Mouse (Mus musculus): ENCODE measurements around the gene Gstp1. TPM values are rescaled to one million over a fixed set of nuclear protein-coding genes. Genes with fewer than 3 reads are reported as not detected.
"Not testable (repeated sequence)": the region's sequence is repeated elsewhere in the genome, so short reads cannot be mapped to it uniquely, and the experiment has no call there.

Gstp1 gene
- polyA plus RNA-seq, 1 experiment from 2014 or later = 418 TPM

DNA sequence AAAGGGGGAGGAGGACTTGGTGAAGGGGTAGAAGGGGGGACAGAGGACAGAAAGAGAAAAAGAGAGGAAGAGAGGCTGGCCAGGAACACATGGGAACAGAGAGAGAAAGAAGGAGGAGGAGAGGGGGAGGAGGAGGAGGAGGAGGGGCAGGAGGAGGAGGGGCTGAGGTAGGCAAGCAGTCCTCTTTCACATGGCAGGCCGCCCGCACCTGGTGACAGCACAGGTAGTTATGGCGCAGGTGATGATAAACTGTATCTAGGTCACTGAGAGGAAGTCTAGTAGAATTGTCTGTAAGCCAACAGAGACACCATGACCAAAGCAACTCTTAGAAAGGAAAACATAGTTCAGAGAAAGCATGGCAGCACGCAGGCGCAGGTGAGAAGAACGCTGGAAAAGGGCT lies 33.6 kb upstream of the Gstp1 start:
- WGBS = 93% methylated on average over 6 of the region's 6 CpGs
- no peak for ATAC-seq (ENCODE audit: low FRiP score)
- Histone ChIP-seq H3K9ac (no peak overlapping the region), H3K4me1 (replicated peaks) (no peaks in the 10 kb centered on the region), H3K36me3 (no peaks in the 10 kb centered on the region), H3K4me2 (no peak overlapping the region), H3K27ac (no peak overlapping the region), H3K9me3 (no peaks in the 10 kb centered on the region), H3K27me3 (no peaks in the 10 kb centered on the region), H3K4me3 (no peak overlapping the region)

DNA sequence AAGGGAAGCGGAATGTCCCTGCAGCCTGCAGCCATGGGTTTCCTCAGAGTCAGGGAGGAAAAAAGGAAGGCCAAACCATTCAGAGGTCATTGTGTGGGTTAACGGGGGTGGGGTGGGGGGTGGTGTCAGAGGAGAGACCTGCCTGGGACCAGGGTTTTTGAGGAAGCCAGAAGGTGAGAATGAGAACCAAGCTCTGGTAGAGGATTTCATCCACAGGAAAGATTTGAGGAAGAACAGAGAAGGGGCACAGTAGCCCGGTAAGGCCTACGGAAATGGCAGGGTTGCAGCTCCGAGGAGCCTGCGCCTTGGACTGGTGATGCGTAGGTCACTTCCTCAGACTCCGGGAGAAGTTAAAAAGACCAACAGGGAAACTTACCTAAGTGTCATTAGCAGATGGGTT lies 33.0 kb upstream of the Gstp1 start:
- WGBS = 78% methylated on average over 8 of the region's 8 CpGs
- H3K4me1 ChIP-seq (replicated peaks) = no peaks in the 10 kb centered on the region
- no peak overlapping the region for H3K9ac ChIP-seq
- H3K4me2 ChIP-seq = no peak overlapping the region
- H3K27ac ChIP-seq = no peak overlapping the region
- no peak for ATAC-seq (ENCODE audit: low FRiP score)
- no peaks in the 10 kb centered on the region for H3K27me3 ChIP-seq
- no peaks in the 10 kb centered on the region for H3K9me3 ChIP-seq
- H3K4me3 ChIP-seq = no peak overlapping the region
- no peaks in the 10 kb centered on the region for H3K36me3 ChIP-seq

DNA sequence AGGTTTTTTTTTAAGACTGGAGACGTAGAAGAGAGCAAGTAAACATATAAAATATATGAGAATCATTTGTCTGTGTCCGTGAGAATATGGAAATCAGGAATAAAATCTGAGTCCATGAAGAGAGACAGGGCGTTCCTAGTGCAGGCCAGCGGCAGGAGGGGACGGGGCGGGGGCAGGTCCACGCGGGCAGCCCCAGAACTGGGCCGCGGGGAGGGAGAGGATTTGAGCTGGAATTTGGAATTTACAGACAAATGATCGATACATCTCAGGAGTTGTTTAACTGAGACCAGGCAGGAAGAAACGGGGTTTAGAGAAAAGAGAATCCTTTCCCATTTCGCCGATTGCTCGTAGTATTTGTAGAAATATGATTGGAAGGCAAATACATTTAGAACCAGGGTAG lies 32.5 kb upstream of the Gstp1 start:
- WGBS = 80% methylated on average over 15 of the region's 15 CpGs
- H3K9me3 ChIP-seq = no peaks in the 10 kb centered on the region
- H3K36me3 ChIP-seq = no peaks in the 10 kb centered on the region
- H3K4me1 ChIP-seq (replicated peaks) = no peaks in the 10 kb centered on the region
- H3K27me3 ChIP-seq = no peaks in the 10 kb centered on the region
- no peak for ATAC-seq (ENCODE audit: low FRiP score)
- no peak overlapping the region for H3K27ac ChIP-seq
- no peak overlapping the region for H3K4me2 ChIP-seq
- H3K9ac ChIP-seq = no peak overlapping the region
- H3K4me3 ChIP-seq = no peak overlapping the region

DNA sequence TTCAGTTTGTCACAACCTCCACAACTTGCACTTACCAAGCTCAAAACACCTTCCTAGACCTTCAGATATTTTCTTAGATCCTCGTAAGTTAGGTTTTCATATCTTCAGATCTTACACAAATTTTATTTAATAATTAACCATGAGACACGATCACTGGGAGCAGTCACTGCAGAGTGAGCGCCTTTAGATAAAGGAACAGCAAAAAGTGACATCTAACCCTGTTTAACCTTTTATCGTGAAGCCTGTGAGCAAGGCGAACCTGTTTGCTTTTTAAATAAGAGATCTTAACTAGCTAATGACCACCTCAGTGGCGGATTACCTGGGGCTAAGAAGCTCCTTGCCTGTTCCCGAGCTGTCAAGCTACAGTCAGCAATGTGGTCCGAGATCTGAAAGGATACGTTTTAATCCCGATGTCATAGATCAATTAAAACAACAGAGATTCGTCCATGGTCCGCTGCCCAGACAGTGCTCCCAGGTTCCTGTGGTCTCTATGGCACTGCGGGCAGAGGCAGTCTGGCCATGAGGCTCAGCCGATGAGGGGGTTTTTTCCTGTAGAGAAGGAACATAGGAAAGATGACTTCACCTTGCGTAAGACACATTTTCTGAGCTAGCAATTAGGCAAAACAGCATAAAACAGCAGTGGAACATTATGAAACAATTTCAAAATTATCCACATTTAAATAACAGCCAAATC lies 31.1 kb upstream of the Gstp1 start:
- WGBS = 67% methylated on average over 15 of the region's 15 CpGs
- Histone ChIP-seq H3K4me2 (no peak overlapping the region), H3K36me3 (no peaks in the 10 kb centered on the region), H3K27ac (no peak overlapping the region), H3K27me3 (no peaks in the 10 kb centered on the region), H3K4me1 (replicated peaks) (no peaks in the 10 kb centered on the region), H3K9me3 (no peaks in the 10 kb centered on the region), H3K9ac (no peak overlapping the region), H3K4me3 (no peak overlapping the region)
- ATAC-seq (ENCODE audit: low FRiP score) = no peak

DNA sequence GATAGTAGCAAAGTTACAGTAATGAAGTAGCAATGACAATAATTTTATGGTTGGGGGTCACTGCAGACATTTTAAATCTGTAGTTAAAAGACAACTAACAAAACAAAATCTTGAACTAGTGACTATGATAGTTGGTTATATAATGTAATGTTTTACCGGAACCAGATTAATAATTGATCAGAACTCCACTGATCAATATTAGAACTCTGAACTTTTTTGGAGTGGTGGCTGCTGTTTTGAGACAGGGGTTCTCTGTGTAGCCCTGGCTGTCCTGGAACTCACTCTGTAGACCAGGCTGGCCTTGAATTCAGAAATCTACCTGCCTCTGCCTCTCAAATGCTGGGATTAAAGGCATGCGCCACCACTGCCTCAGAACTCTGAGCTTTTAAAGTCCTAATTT lies 30.5 kb upstream of the Gstp1 start:
- not testable (repeated sequence) for H3K4me1 ChIP-seq (replicated peaks); ATAC-seq (ENCODE audit: low FRiP score); H3K9me3 ChIP-seq; H3K36me3 ChIP-seq; H3K27ac ChIP-seq; H3K9ac ChIP-seq; H3K4me3 ChIP-seq; H3K4me2 ChIP-seq; H3K27me3 ChIP-seq
- 97% methylated on average over 2 of the region's 2 CpGs for whole genome bisulfite sequencing

DNA sequence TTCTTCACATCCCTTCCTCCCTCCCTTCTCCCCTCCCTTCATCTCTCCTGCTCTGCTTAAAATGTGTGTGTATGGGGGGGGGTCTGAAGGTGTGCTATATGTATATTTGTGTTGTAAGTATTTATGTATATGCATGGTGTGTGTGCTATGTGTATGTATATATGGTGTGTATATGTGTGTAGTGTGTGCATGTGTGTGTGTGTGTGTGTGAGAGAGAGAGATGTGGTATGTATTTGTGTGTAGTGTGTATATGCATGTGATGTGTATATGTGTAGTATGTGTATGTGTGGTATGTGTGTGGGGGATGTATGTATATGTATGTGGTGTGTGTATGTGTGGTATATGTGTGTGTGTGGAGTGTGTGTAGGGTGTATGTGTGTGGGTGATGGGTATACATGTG lies 29.1 kb upstream of the Gstp1 start:
- Histone ChIP-seq H3K9ac (no peak overlapping the region), H3K4me1 (replicated peaks) (no peaks in the 10 kb centered on the region), H3K27ac (no peak overlapping the region), H3K4me3 (no peak overlapping the region), H3K9me3 (no peaks in the 10 kb centered on the region), H3K36me3 (no peaks in the 10 kb centered on the region), H3K4me2 (no peak overlapping the region), H3K27me3 (no peaks in the 10 kb centered on the region)
- no peak for ATAC-seq (ENCODE audit: low FRiP score)

DNA sequence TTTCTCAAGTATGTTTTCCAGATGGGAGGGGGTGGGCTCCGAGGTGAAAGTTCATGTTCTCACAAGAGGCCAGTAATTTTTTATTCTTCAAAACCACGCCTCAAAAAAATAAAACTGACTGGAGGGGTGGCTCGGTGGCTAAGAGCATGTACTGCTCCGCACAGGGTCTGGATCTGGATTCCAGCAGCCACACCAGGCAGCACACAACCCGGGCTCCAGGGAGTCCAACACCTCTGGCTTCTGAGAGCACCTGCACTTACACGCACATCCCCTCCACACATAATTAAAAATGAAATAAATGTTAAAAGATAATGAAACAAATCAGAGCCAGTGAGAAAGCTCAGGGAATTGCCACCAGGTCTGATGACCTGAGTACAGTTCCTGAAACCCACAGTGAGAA lies 28.5 kb upstream of the Gstp1 start:
- ATAC-seq (ENCODE audit: low FRiP score) = no peak
- Histone ChIP-seq H3K4me3 (no peak overlapping the region), H3K4me2 (no peak overlapping the region), H3K27ac (no peak overlapping the region), H3K9me3 (no peaks in the 10 kb centered on the region), H3K36me3 (no peaks in the 10 kb centered on the region), H3K4me1 (replicated peaks) (no peaks in the 10 kb centered on the region), H3K27me3 (no peaks in the 10 kb centered on the region), H3K9ac (no peak overlapping the region)
- 80% methylated on average over 6 of the region's 6 CpGs for WGBS

DNA sequence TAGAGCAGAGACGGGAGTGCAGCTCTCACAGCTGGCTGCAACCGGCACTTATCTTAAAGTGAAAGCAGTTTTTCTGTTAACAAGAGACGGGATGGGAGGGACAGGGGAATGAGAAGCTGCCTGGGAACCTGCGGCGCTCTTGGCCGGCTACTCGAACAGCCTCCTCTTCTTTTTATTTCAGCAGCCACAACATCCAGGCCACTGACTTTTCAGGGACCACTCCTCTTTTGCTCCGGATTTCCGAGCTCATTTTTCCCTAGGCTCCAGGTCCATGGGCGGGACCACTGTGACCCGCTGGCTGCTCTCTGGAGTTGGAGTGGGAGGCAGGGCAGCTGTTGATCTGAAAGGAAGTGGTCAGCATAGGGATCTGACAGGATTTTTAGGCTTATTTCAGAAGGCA lies 26.7 kb upstream of the Gstp1 start:
- not testable (repeated sequence) for H3K27ac ChIP-seq; H3K4me2 ChIP-seq; H3K9ac ChIP-seq; H3K9me3 ChIP-seq; H3K36me3 ChIP-seq; H3K27me3 ChIP-seq; ATAC-seq (ENCODE audit: low FRiP score); H3K4me3 ChIP-seq; H3K4me1 ChIP-seq (replicated peaks)
- 31% methylated on average over 6 of the region's 11 CpGs for WGBS

DNA sequence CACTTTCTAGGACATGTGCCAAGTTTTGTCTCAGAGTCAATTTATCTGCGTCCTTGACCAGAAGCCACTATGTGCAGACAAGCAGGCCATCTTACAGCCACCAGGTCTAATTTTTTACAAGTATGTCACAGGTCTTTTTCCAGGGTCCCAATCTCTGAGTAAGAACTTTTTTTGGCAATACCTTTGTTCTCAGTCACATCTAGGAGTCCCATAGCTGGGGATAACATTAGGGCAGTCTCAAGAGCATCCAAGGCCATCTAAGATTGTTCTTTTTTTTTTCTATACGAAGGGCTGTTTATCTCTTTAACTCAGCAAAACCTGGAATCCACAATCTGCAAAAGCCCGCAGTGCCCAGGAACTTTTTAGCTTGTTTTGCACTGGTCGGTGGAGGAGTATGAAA lies 25.6 kb upstream of the Gstp1 start:
- H3K9ac ChIP-seq; H3K4me3 ChIP-seq; H3K27me3 ChIP-seq; H3K27ac ChIP-seq; H3K9me3 ChIP-seq; H3K36me3 ChIP-seq; H3K4me1 ChIP-seq (replicated peaks); ATAC-seq (ENCODE audit: low FRiP score); H3K4me2 ChIP-seq: not testable (repeated sequence)
- 80% methylated on average over 4 of the region's 4 CpGs for WGBS

DNA sequence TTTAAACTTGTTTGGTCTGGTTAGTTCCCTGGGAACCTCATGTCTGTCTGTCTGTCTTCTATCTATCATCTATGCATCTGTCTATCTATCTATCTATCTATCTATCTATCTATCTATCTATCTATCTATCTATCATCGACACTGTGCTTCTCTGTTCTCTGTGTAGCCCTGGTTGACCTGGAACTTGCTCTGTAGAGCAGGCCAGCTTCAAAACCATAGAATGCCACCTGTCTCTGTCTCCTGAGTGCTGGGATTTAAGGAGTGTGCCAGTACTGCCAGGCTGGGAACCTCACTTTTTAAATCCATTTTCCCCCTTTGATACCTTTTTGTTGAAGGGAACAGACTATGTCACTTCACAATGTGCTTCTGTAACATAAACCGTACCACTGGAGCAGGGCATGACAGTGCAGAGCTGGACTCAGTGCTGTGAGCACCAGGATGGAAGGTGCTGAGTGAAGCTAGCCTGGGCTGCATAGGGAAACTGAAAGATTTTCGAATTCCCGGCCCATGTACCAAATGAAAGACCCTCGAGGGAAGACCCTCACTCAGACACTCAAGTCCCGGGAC lies 23.2 kb upstream of the Gstp1 start:
- Histone ChIP-seq H3K4me1 (replicated peaks) (no peaks in the 10 kb centered on the region), H3K27ac (no peak overlapping the region), H3K36me3 (no peaks in the 10 kb centered on the region), H3K9me3 (no peaks in the 10 kb centered on the region), H3K4me2 (no peak overlapping the region), H3K9ac (no peak overlapping the region), H3K27me3 (no peaks in the 10 kb centered on the region), H3K4me3 (no peak overlapping the region)
- 92% methylated on average over 6 of the region's 6 CpGs for WGBS
- ATAC-seq (ENCODE audit: low FRiP score) = no peak

DNA sequence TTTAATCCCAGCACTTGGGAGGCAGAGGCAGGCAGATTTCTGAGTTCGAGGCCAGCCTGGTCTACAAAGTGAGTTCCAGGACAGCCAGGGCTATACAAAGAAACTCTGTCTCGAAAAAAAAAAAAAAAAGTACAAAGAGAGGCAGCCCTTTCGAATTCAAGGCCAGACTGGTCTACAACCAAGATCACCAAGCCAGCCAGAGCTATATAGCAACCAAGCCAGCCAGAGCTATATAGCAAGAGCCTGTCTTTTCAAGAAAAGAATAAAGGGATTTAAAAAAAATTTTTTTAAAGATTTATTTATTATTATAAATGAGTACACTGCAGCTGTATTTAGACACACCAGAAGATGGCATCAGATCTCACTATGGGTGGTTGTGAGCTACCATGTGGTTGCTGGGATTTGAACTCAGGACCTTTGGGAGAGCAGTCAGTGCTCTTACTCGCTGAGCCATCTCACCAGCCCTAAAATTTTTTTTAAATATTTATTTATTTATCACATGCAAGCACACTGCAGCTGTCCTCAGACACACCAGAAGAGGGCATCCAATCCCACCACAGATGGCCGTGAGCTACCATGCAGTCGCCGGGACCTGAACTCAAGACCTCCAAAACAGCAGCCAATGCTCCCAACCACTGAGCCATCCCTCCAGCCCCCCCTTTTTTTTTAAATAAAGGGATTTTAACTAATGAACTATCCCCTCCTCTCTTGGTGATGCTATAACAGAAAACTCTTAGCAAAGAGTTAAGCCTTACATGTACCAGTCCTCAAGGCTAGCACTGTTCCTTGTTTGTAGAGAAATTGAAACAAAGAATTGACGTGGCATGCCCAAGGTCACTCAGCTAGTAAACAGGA lies 22.5 kb upstream of the Gstp1 start:
- not testable (repeated sequence) for H3K4me1 ChIP-seq (replicated peaks); H3K36me3 ChIP-seq; H3K27me3 ChIP-seq; H3K4me3 ChIP-seq; H3K9me3 ChIP-seq; H3K9ac ChIP-seq; H3K4me2 ChIP-seq; H3K27ac ChIP-seq; ATAC-seq (ENCODE audit: low FRiP score)
- 86% methylated on average over 8 of the region's 8 CpGs for WGBS

DNA sequence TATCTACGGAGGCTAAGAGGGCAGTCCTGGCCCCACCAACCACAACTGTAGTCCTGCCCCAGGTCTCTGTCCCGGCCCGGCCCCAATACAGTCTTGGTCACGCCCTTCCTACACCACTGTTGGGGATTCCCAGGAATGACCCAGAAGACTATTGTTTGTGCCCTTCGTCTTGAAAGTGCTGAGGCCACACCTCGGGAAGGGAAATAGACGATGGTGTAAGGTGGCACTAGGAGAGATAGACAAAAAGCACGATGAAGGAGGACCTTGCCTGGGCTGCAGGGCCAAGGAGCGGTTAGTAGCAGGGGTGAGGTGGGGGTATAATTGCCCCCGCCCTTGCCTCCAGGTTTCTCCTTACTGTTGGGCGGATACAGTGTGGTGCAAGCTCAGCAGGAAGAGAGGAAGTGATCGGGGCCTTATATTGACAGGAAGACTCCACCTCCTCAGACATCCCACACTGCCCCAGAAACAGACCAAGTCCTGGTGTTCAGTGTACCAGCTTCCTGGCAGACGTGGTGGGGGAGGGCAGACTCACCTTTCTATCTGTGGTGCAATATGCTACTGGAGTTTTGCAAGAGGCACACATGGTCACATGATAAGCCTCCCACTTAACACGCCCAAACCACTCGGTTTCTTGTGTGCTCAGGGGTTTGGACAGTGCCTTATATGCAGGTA lies 21.4 kb upstream of the Gstp1 start, which contains the start of gene Gstp3:
Gene Gstp3, minus strand, starts transcription at position 501 of the 672 bp plus-strand sequence.
- H3K4me3 ChIP-seq = no peak within 1 kb of the TSS
- H3K9ac ChIP-seq = no peak within 1 kb of the TSS
- ATAC-seq (ENCODE audit: low FRiP score) = no peak
- no peaks in the 10 kb centered on the region for H3K9me3 ChIP-seq
- 86% methylated on average over 15 of the region's 15 CpGs for WGBS
- H3K27ac ChIP-seq = no peak within 1 kb of the TSS
- no peaks in the 10 kb centered on the region for H3K36me3 ChIP-seq
- no peaks in the 10 kb centered on the region for H3K4me1 ChIP-seq (replicated peaks)
- H3K27me3 ChIP-seq = 0 out of 2 replicates have a peak, but pooled peaks cover 4% of the 10 kb centered on the region
- H3K4me2 ChIP-seq = no peak within 1 kb of the TSS

All from hindbrain, embryonic 13.5 days (tissue).